In genomic region chr10:117434871-117435733, GRCm38 (mm10) we compare ENCODE assay signal across 8 mouse cellular contexts. TPM values are rescaled to one million over a fixed set of nuclear protein-coding genes. Genes with fewer than 3 reads are reported as not detected.
DNase-seq lines count a peak whose midpoint lies in the region; ATAC-seq and TF ChIP-seq lines count a peak whose summit lies in the region.

No protein-coding gene starts in this region.

- WGBS in heart, embryonic 13.5 days: 14% methylated on average over 33 of the region's 33 CpGs
- 17% methylated on average over 33 of the region's 33 CpGs for WGBS in kidney, postnatal 0 days
- 9% methylated on average over 33 of the region's 33 CpGs for WGBS in liver, embryonic 11.5 days

- peaks cover 3% of the 10 kb centered on the region; the same call in 1 of the 2 replicates for H3K9me3 ChIP-seq in heart, embryonic 13.5 days
- H3K9me3 ChIP-seq in kidney, postnatal 0 days (replicated peaks; ENCODE audit: low read length): no peaks in the 10 kb centered on the region
- H3K9me3 ChIP-seq in liver, embryonic 11.5 days (ENCODE audit: control insufficient read depth, low read length): no peaks in the 10 kb centered on the region

- TF ChIP-seq POLR2A in myocyte (IDR thresholded peaks at IDR 0.05; ENCODE audit: insufficient read length, low read depth): no peak

- ATAC-seq in erythroid progenitor cell, adult 5-6 weeks (replicated peaks; ENCODE audit: low FRiP score, poor library complexity, severe bottlenecking): peak; percentile 69
- no peak for ATAC-seq in heart, embryonic 13.5 days (ENCODE audit: extremely low read depth, insufficient number of reproducible peaks, low FRiP score, low TSS enrichment)
- peak; percentile 75 for ATAC-seq in kidney, postnatal 0 days (replicated peaks; ENCODE audit: low FRiP score, low read depth)
- ATAC-seq in liver, embryonic 11.5 days (replicated peaks; ENCODE audit: low FRiP score): peak; percentile 75

- H3K27ac ChIP-seq in brown adipose tissue, adult 24 weeks (replicated peaks; ENCODE audit: low read depth, low read length): no peak overlapping the region
- no peak overlapping the region; the same call in 1 of the 2 replicates for H3K27ac ChIP-seq in heart, embryonic 13.5 days (replicated peaks)
- no peak overlapping the region for H3K27ac ChIP-seq in kidney, postnatal 0 days
- H3K27ac ChIP-seq in liver, embryonic 11.5 days (ENCODE audit: low read depth, low read length): no peak overlapping the region

- H3K36me3 ChIP-seq in heart, embryonic 13.5 days: no peaks in the 10 kb centered on the region
- no peaks in the 10 kb centered on the region for H3K36me3 ChIP-seq in kidney, postnatal 0 days (ENCODE audit: insufficient read depth, low read length)
- H3K36me3 ChIP-seq in liver, embryonic 11.5 days (ENCODE audit: control insufficient read depth, insufficient read depth, low read length): no peaks in the 10 kb centered on the region
- H3K36me3 ChIP-seq in myocyte (ENCODE audit: control insufficient read depth, insufficient read depth): no peaks in the 10 kb centered on the region

- peak; percentile 88 for DNase-seq in CD4-positive helper T cell, adult 2 months (ENCODE audit: low read depth, low spot score)
- DNase-seq in kidney, postnatal 0 days (ENCODE audit: low spot score): peak; percentile 96
- DNase-seq in liver, embryonic 11.5 days (ENCODE audit: low spot score): peak; percentile 86
- peak; percentile 88 to 96 for DNase-seq in spleen, postnatal 4 days (ENCODE audit: low spot score in 2 of 2)

- no peaks in the 10 kb centered on the region for H3K79me2 ChIP-seq in myocyte (ENCODE audit: control insufficient read depth, insufficient read depth)

- H3K9ac ChIP-seq in heart, embryonic 13.5 days: no peak overlapping the region
- 0 out of 2 replicates have a peak overlapping the region, but pooled peaks have one; percentile 13 for H3K9ac ChIP-seq in kidney, postnatal 0 days (ENCODE audit: low read depth, low read length)
- peak overlapping the region; percentile 58; the same call in 1 of the 2 replicates for H3K9ac ChIP-seq in liver, embryonic 11.5 days (ENCODE audit: low read depth, low read length)

- H3K4me3 ChIP-seq in brown adipose tissue, adult 24 weeks (ENCODE audit: insufficient read depth, low read depth, low read length): peak overlapping the region; percentile 36
- H3K4me3 ChIP-seq in heart, embryonic 13.5 days: peak overlapping the region; percentile 29
- H3K4me3 ChIP-seq in kidney, postnatal 0 days (replicated peaks; ENCODE audit: low read depth, low read length): no peak overlapping the region; the same call in 1 of the 2 replicates
- H3K4me3 ChIP-seq in liver, embryonic 11.5 days (ENCODE audit: low read depth, low read length): peak overlapping the region; percentile 41
- H3K4me3 ChIP-seq in myocyte: no peak overlapping the region

- H3ac ChIP-seq in myocyte (ENCODE audit: control insufficient read depth, insufficient read length): no peak overlapping the region

- H3K27me3 ChIP-seq in heart, embryonic 13.5 days (replicated peaks): peaks cover 21% of the 10 kb centered on the region
- no peaks in the 10 kb centered on the region for H3K27me3 ChIP-seq in kidney, postnatal 0 days (ENCODE audit: insufficient read depth, low read length)
- no peaks in the 10 kb centered on the region for H3K27me3 ChIP-seq in liver, embryonic 11.5 days (replicated peaks; ENCODE audit: control insufficient read depth, insufficient read depth, low read length)
- no peaks in the 10 kb centered on the region for H3K27me3 ChIP-seq in myocyte (ENCODE audit: control insufficient read depth, insufficient read depth, insufficient read length)

- TF ChIP-seq CTCF in kidney, postnatal 0 days (IDR thresholded peaks at IDR 0.05; ENCODE audit: low read depth): peak; percentile 97

- peak overlapping the region; percentile 61 for H3K4me2 ChIP-seq in heart, embryonic 13.5 days
- peak overlapping the region; percentile 44 for H3K4me2 ChIP-seq in kidney, postnatal 0 days (ENCODE audit: low read length)
- peak overlapping the region; percentile 80 for H3K4me2 ChIP-seq in liver, embryonic 11.5 days
- H3K4me2 ChIP-seq in myocyte (ENCODE audit: low read depth): peak overlapping the region; percentile 52

- no peaks in the 10 kb centered on the region for H3K4me1 ChIP-seq in brown adipose tissue, adult 24 weeks (ENCODE audit: control insufficient read depth, insufficient read depth, insufficient read length, low read length)
- H3K4me1 ChIP-seq in heart, embryonic 13.5 days: peaks cover 19% of the 10 kb centered on the region
- peaks cover 8% of the 10 kb centered on the region; the same call in 1 of the 2 replicates for H3K4me1 ChIP-seq in kidney, postnatal 0 days (replicated peaks; ENCODE audit: insufficient read depth, low read length)
- peaks cover 11% of the 10 kb centered on the region; the same call in 1 of the 2 replicates for H3K4me1 ChIP-seq in liver, embryonic 11.5 days (replicated peaks; ENCODE audit: control insufficient read depth, insufficient read depth, low read length)

TF ChIP-seq in myocyte, 11 proteins besides CTCF, POLR2A, EP300 and RAD21:
- TF ChIP-seq USF1 (IDR thresholded peaks at IDR 0.05; ENCODE audit: low read depth) (peak; percentile 55), REST (IDR thresholded peaks at IDR 0.05; ENCODE audit: insufficient read depth, insufficient read length) (no peak)

RNA-seq across cellular contexts. Expression of gene Cpsf6, which starts 55.3 kb away (rescaled TPM):
- 12.6 and 17.3 TPM in 2 replicates for polyA plus RNA-seq in brown adipose tissue, adult 24 weeks (2012; ENCODE audit: insufficient read depth, insufficient read length, missing spikeins)
- 60.5 and 79.2 TPM in 2 replicates for total RNA-seq in erythroid progenitor cell, adult 5-6 weeks (2015; ENCODE audit: low replicate concordance)
- total RNA-seq in erythroid progenitor cell, adult 5-6 weeks (2017; ENCODE audit: low replicate concordance): 83.6 and 119 TPM in 2 replicates
- polyA plus RNA-seq in heart, embryonic 13.5 days (2015; fragmentation: Nextera tagmentation; extraction: Ambion mirVana): 76.7 and 91.9 TPM in 2 replicates
- polyA plus RNA-seq in kidney, postnatal 0 days (2015; fragmentation: Nextera tagmentation; extraction: Ambion mirVana): 111 and 120 TPM in 2 replicates
- polyA plus RNA-seq in liver, embryonic 11.5 days (2014; fragmentation: Nextera tagmentation; extraction: Ambion mirVana): 135 and 155 TPM in 2 replicates
- polyA plus RNA-seq in myocyte (2012; fragmentation: generic; extraction: Trizol): 21.8 TPM

Comparison
In these comparisons a context has a peak if more than half of its experiments do, and no peak if none do; other contexts are left out.
1. H3K4me3 ChIP-seq: peak in brown adipose tissue, adult 24 weeks (single experiment), heart, embryonic 13.5 days (single experiment) and liver, embryonic 11.5 days (single experiment); none in kidney, postnatal 0 days (single experiment) and myocyte (single experiment).
2. Peak in every context shown above with its lines, with median percentiles within 50 percentile points of each other: DNase-seq and H3K4me2 ChIP-seq.